Mouse (Mus musculus) CD8-positive naive resting alpha-beta T cell, adult 57 days (primary cell): ENCODE data around the gene Gpr119. TPM values are rescaled to one million over a fixed set of nuclear protein-coding genes. Genes with fewer than 3 reads are reported as not detected.

ENCODE experiments used
- total RNA-seq: library from RNA; stranded (reverse); gene quantifications from one replicate; pipeline ENCODE4 v1.2.4, GENCODE M21; 2023

Gpr119 gene
- not detected for total RNA-seq

DNA sequence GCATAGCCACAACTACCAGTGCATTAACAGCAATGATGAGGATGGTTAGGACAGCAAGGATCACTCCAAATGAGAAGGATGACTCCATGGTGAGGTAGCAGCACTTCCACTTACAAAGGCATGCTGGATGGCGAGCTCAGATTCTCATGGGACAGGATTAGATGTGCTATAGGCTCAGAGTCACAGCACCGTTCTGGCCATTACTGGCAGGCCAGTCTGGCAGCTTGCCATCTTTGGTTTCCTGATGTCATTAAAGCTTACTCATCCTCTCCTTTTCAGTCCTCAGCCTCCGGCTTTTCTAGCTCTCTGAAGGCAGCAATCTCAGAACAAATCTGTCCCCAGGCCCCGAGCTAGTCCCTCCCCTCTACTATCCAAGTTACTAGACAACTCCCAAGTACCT, at the start of gene Gpr119:
TSS of gene Gpr119 (minus strand) at position 308 of the 400 bp plus-strand sequence.

DNA sequence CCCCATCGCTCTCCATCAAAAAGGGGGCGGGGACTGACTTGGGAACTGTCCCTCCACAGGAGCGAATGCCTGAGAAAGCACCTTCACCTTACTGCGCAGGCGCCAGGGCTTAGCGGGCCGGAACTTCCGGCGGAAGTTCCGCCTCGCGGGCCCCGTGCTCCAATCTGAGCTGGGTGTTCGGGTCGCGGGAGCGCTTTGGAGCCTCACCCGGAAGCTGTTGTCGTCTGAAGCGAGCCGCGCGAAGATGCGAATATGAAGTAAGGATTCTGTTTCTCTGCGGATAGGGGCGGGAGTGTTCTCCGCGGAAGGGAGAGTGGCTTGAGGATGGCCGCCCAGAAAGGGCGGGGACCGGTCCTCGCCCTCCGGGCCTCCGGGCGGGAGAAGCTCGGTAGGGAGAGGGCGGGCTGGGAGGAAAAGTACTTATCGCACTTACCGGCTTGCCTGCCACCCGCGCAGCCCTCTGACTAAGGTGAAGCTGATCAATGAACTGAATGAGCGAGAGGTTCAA, 20.6 kb upstream of the Gpr119 start, which contains the start of gene Rbmx2:
TSS of gene Rbmx2 (plus strand) at position 141 of the 508 bp plus-strand sequence.

DNA sequence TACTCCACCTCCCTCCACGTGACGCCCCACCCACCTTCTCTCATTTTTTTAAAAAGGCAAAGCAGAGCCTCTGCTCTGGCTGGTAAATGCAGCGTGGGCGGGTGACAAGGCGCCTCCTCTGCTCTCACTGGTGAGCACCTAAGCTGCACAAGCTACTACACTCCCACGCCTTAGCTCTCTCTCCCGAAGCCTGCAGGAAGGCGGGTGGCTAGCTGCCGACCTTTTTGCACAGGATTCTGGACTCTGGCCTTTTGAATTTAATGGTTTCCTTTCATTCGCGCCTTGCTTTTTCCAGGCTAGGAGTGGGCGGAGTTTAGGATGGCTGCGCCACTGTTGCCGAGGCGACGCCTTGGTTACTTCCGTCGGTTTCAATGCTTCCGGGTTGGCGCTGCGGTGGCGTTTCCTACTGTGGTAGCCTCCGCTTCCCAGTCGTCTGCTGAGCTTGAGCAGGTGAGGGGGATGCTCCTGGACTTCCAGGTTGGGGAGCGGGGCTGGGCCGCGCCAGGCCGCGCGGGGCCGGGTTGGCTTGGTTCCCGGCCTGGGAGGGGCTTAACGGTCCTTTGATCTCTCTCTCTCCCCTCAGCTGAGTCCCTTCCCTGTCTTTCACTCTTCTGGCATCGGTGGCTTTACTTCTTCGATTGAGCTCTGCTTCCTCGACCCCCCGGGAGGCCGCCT, 50.8 kb downstream of the Gpr119 start, which contains the start of gene Slc25a14:
TSS of gene Slc25a14 (plus strand) at position 35 of the 675 bp plus-strand sequence.

Other genes starting within 250 kb of the Gpr119 start
- 117 TPM for gene Elf4, start 211.3 kb downstream of the Gpr119 start, total RNA-seq
- gene Aifm1, start 160.9 kb downstream of the Gpr119 start, total RNA-seq = 20.6 TPM
- gene Rab33a, start 155.2 kb downstream of the Gpr119 start, total RNA-seq = not detected
- gene Zfp280c, start 80.0 kb downstream of the Gpr119 start, total RNA-seq = 27.7 TPM
- 5.4 TPM for gene Slc25a14, start 51.1 kb downstream of the Gpr119 start, total RNA-seq
- gene Rbmx2, start 20.5 kb upstream of the Gpr119 start, total RNA-seq = 10.0 TPM
- not detected for gene Gm595, start 203.2 kb upstream of the Gpr119 start, total RNA-seq